Mouse (Mus musculus): Measurements from ENCODE around the gene Fsip1. TPM values are rescaled to one million over a fixed set of nuclear protein-coding genes. Genes with fewer than 3 reads are reported as not detected.

Gene Fsip1
- total RNA-seq, 1 experiment from 2014 or later, result 0.99 TPM

GRCm38 (mm10) chr2:118119684-118120083, 137.1 kb downstream of the Fsip1 start:
- no peak for ATAC-seq (replicated peaks in 1 of 2; ENCODE audit: insufficient read depth in 1 of 2, low FRiP score in 2 of 2, low TSS enrichment in 1 of 2, low read depth in 1 of 2, poor library complexity in 2 of 2, severe bottlenecking in 2 of 2)

- ATAC-seq (replicated peaks in 1 of 2; ENCODE audit: insufficient read depth in 1 of 2, low FRiP score in 2 of 2, low TSS enrichment in 1 of 2, low read depth in 1 of 2, poor library complexity in 2 of 2, severe bottlenecking in 2 of 2), result no peak
Observed at GRCm38 (mm10) chr2:118118515-118118914, 138.3 kb downstream of the Fsip1 start.

GRCm38 (mm10) chr2:118118045-118118444, 138.7 kb downstream of the Fsip1 start:
- ATAC-seq (replicated peaks in 1 of 2; ENCODE audit: insufficient read depth in 1 of 2, low FRiP score in 2 of 2, low TSS enrichment in 1 of 2, low read depth in 1 of 2, poor library complexity in 2 of 2, severe bottlenecking in 2 of 2), result no peak

- no peak for ATAC-seq (replicated peaks in 1 of 2; ENCODE audit: insufficient read depth in 1 of 2, low FRiP score in 2 of 2, low TSS enrichment in 1 of 2, low read depth in 1 of 2, poor library complexity in 2 of 2, severe bottlenecking in 2 of 2)
Observed at GRCm38 (mm10) chr2:118117401-118117800, 139.4 kb downstream of the Fsip1 start.

GRCm38 (mm10) chr2:118116754-118117290, 139.9 kb downstream of the Fsip1 start:
- ATAC-seq (replicated peaks in 1 of 2; ENCODE audit: insufficient read depth in 1 of 2, low FRiP score in 2 of 2, low TSS enrichment in 1 of 2, low read depth in 1 of 2, poor library complexity in 2 of 2, severe bottlenecking in 2 of 2), result no peak

- no peak for ATAC-seq (replicated peaks in 1 of 2; ENCODE audit: insufficient read depth in 1 of 2, low FRiP score in 2 of 2, low TSS enrichment in 1 of 2, low read depth in 1 of 2, poor library complexity in 2 of 2, severe bottlenecking in 2 of 2)
Observed at GRCm38 (mm10) chr2:118116180-118116579, 140.6 kb downstream of the Fsip1 start.

GRCm38 (mm10) chr2:118115647-118116046, 141.1 kb downstream of the Fsip1 start:
- no peak for ATAC-seq (replicated peaks in 1 of 2; ENCODE audit: insufficient read depth in 1 of 2, low FRiP score in 2 of 2, low TSS enrichment in 1 of 2, low read depth in 1 of 2, poor library complexity in 2 of 2, severe bottlenecking in 2 of 2)

GRCm38 (mm10) chr2:118114671-118115070, 142.1 kb downstream of the Fsip1 start:
- ATAC-seq (replicated peaks in 1 of 2; ENCODE audit: insufficient read depth in 1 of 2, low FRiP score in 2 of 2, low TSS enrichment in 1 of 2, low read depth in 1 of 2, poor library complexity in 2 of 2, severe bottlenecking in 2 of 2), result no peak

- ATAC-seq (replicated peaks in 1 of 2; ENCODE audit: insufficient read depth in 1 of 2, low FRiP score in 2 of 2, low TSS enrichment in 1 of 2, low read depth in 1 of 2, poor library complexity in 2 of 2, severe bottlenecking in 2 of 2), result no peak
Observed at GRCm38 (mm10) chr2:118113808-118114524, 142.8 kb downstream of the Fsip1 start.

GRCm38 (mm10) chr2:118112846-118113479, 143.8 kb downstream of the Fsip1 start:
- ATAC-seq (replicated peaks in 1 of 2; ENCODE audit: insufficient read depth in 1 of 2, low FRiP score in 2 of 2, low TSS enrichment in 1 of 2, low read depth in 1 of 2, poor library complexity in 2 of 2, severe bottlenecking in 2 of 2), result no peak

- no peak for ATAC-seq (replicated peaks in 1 of 2; ENCODE audit: insufficient read depth in 1 of 2, low FRiP score in 2 of 2, low TSS enrichment in 1 of 2, low read depth in 1 of 2, poor library complexity in 2 of 2, severe bottlenecking in 2 of 2)
Observed at GRCm38 (mm10) chr2:118112438-118112837, 144.3 kb downstream of the Fsip1 start.

GRCm38 (mm10) chr2:118111488-118112131, 145.2 kb downstream of the Fsip1 start, which contains the start of gene Thbs1:
Gene Thbs1 (plus strand): TSS chr2:118111876.
- ATAC-seq (replicated peaks in 1 of 2; ENCODE audit: insufficient read depth in 1 of 2, low FRiP score in 2 of 2, low TSS enrichment in 1 of 2, low read depth in 1 of 2, poor library complexity in 2 of 2, severe bottlenecking in 2 of 2), result peak; percentile 62 to 80

GRCm38 (mm10) chr2:118111116-118111487, 145.7 kb downstream of the Fsip1 start:
- peak; percentile 68 to 70 for ATAC-seq (replicated peaks in 1 of 2; ENCODE audit: insufficient read depth in 1 of 2, low FRiP score in 2 of 2, low TSS enrichment in 1 of 2, low read depth in 1 of 2, poor library complexity in 2 of 2, severe bottlenecking in 2 of 2)

GRCm38 (mm10) chr2:118110225-118110915, 146.4 kb downstream of the Fsip1 start:
- no peak for ATAC-seq (replicated peaks in 1 of 2; ENCODE audit: insufficient read depth in 1 of 2, low FRiP score in 2 of 2, low TSS enrichment in 1 of 2, low read depth in 1 of 2, poor library complexity in 2 of 2, severe bottlenecking in 2 of 2)

GRCm38 (mm10) chr2:118102169-118102568, 154.6 kb downstream of the Fsip1 start:
- ATAC-seq (replicated peaks in 1 of 2; ENCODE audit: insufficient read depth in 1 of 2, low FRiP score in 2 of 2, low TSS enrichment in 1 of 2, low read depth in 1 of 2, poor library complexity in 2 of 2, severe bottlenecking in 2 of 2), result peak in 1 of 2 experiments; percentile 32; a peak in 1 of 4 replicates

- ATAC-seq (replicated peaks in 1 of 2; ENCODE audit: insufficient read depth in 1 of 2, low FRiP score in 2 of 2, low TSS enrichment in 1 of 2, low read depth in 1 of 2, poor library complexity in 2 of 2, severe bottlenecking in 2 of 2), result no peak
Observed at GRCm38 (mm10) chr2:118099104-118099503, 157.7 kb downstream of the Fsip1 start.

GRCm38 (mm10) chr2:118091226-118091625, 165.5 kb downstream of the Fsip1 start:
- ATAC-seq (replicated peaks in 1 of 2; ENCODE audit: insufficient read depth in 1 of 2, low FRiP score in 2 of 2, low TSS enrichment in 1 of 2, low read depth in 1 of 2, poor library complexity in 2 of 2, severe bottlenecking in 2 of 2), result no peak
